Mouse (Mus musculus): Measurements from ENCODE around the gene Ecm1. TPM values are rescaled to one million over a fixed set of nuclear protein-coding genes. Genes with fewer than 3 reads are reported as not detected.

Gene Ecm1
- 35.8 and 39.1 TPM in 2 replicates for polyA plus RNA-seq (2015; fragmentation: Nextera tagmentation; extraction: Ambion mirVana)

- Histone ChIP-seq H3K9me3 (ENCODE audit: control insufficient read depth) (no peaks in the 10 kb centered on the region), H3K4me1 (replicated peaks; ENCODE audit: control insufficient read depth, insufficient read depth, low read length) (no peaks in the 10 kb centered on the region), H3K4me3 (ENCODE audit: low read depth, low read length) (no peak within 1 kb of the TSS), H3K9ac (ENCODE audit: low read depth, low read length) (no peak within 1 kb of the TSS), H3K27me3 (replicated peaks; ENCODE audit: control insufficient read depth, insufficient read depth, low read length) (no peaks in the 10 kb centered on the region), H3K36me3 (ENCODE audit: control insufficient read depth, insufficient read depth) (peaks cover 50% of the 10 kb centered on the region), H3K27ac (ENCODE audit: low read depth, low read length) (no peak within 1 kb of the TSS), H3K4me2 (replicated peaks; ENCODE audit: low read depth) (no peak within 1 kb of the TSS)
- no peak for TF ChIP-seq CTCF (IDR thresholded peaks at IDR 0.05; ENCODE audit: low read depth)
- 69% methylated on average over 7 of the region's 7 CpGs for WGBS
- ATAC-seq, result no peak
These were observed at the start of gene Ecm1 for GRCm38 (mm10) chr3:95739353-95740104. TSS of gene Ecm1 (minus strand) at chr3:95739569.

GRCm38 (mm10) chr3:95785501-95785900 is 46.1 kb upstream of the Ecm1 start:
- H3K9ac ChIP-seq (ENCODE audit: low read depth, low read length), result no peak overlapping the region
- no peak overlapping the region for H3K4me3 ChIP-seq (ENCODE audit: low read depth, low read length)
- H3K9me3 ChIP-seq (ENCODE audit: control insufficient read depth), result no peaks in the 10 kb centered on the region
- TF ChIP-seq CTCF (IDR thresholded peaks at IDR 0.05; ENCODE audit: low read depth), result no peak
- H3K27ac ChIP-seq (ENCODE audit: low read depth, low read length), result no peak overlapping the region
- peaks cover 63% of the 10 kb centered on the region for H3K36me3 ChIP-seq (ENCODE audit: control insufficient read depth, insufficient read depth)
- no peaks in the 10 kb centered on the region for H3K27me3 ChIP-seq (replicated peaks; ENCODE audit: control insufficient read depth, insufficient read depth, low read length)
- WGBS, result 84% methylated on average over 4 of the region's 4 CpGs
- no peaks in the 10 kb centered on the region for H3K4me1 ChIP-seq (replicated peaks; ENCODE audit: control insufficient read depth, insufficient read depth, low read length)
- no peak for ATAC-seq
- H3K4me2 ChIP-seq (replicated peaks; ENCODE audit: low read depth), result no peak overlapping the region

- Histone ChIP-seq H3K4me1 (replicated peaks; ENCODE audit: control insufficient read depth, insufficient read depth, low read length) (no peaks in the 10 kb centered on the region), H3K27me3 (replicated peaks; ENCODE audit: control insufficient read depth, insufficient read depth, low read length) (no peaks in the 10 kb centered on the region), H3K4me2 (replicated peaks; ENCODE audit: low read depth) (no peak overlapping the region), H3K4me3 (ENCODE audit: low read depth, low read length) (no peak overlapping the region), H3K36me3 (ENCODE audit: control insufficient read depth, insufficient read depth) (peaks cover 42% of the 10 kb centered on the region), H3K9ac (ENCODE audit: low read depth, low read length) (no peak overlapping the region), H3K9me3 (ENCODE audit: control insufficient read depth) (no peaks in the 10 kb centered on the region), H3K27ac (ENCODE audit: low read depth, low read length) (no peak overlapping the region)
- ATAC-seq, result no peak
- TF ChIP-seq CTCF (IDR thresholded peaks at IDR 0.05; ENCODE audit: low read depth), result peak; percentile 77
These were observed 32.6 kb upstream of the Ecm1 start for GRCm38 (mm10) chr3:95771985-95772384.

- no peak overlapping the region for H3K4me2 ChIP-seq (replicated peaks; ENCODE audit: low read depth)
- no peak for ATAC-seq
- H3K27ac ChIP-seq (ENCODE audit: low read depth, low read length), result no peak overlapping the region
- peaks cover 46% of the 10 kb centered on the region for H3K36me3 ChIP-seq (ENCODE audit: control insufficient read depth, insufficient read depth)
- TF ChIP-seq CTCF (IDR thresholded peaks at IDR 0.05; ENCODE audit: low read depth), result peak; percentile 32
- no peaks in the 10 kb centered on the region for H3K9me3 ChIP-seq (ENCODE audit: control insufficient read depth)
- H3K4me3 ChIP-seq (ENCODE audit: low read depth, low read length), result no peak overlapping the region
- no peaks in the 10 kb centered on the region for H3K27me3 ChIP-seq (replicated peaks; ENCODE audit: control insufficient read depth, insufficient read depth, low read length)
- no peak overlapping the region for H3K9ac ChIP-seq (ENCODE audit: low read depth, low read length)
- no peaks in the 10 kb centered on the region for H3K4me1 ChIP-seq (replicated peaks; ENCODE audit: control insufficient read depth, insufficient read depth, low read length)
- WGBS, result 88% methylated on average over 10 of the region's 10 CpGs
These were observed 26.2 kb upstream of the Ecm1 start for GRCm38 (mm10) chr3:95765534-95765933.

- H3K9ac ChIP-seq (ENCODE audit: low read depth, low read length), result no peak overlapping the region
- no peaks in the 10 kb centered on the region for H3K27me3 ChIP-seq (replicated peaks; ENCODE audit: control insufficient read depth, insufficient read depth, low read length)
- peaks cover 42% of the 10 kb centered on the region for H3K36me3 ChIP-seq (ENCODE audit: control insufficient read depth, insufficient read depth)
- TF ChIP-seq CTCF (IDR thresholded peaks at IDR 0.05; ENCODE audit: low read depth), result no peak
- no peak overlapping the region for H3K4me3 ChIP-seq (ENCODE audit: low read depth, low read length)
- WGBS, result 79% methylated on average over 10 of the region's 10 CpGs
- ATAC-seq, result no peak
- no peak overlapping the region for H3K27ac ChIP-seq (ENCODE audit: low read depth, low read length)
- H3K9me3 ChIP-seq (ENCODE audit: control insufficient read depth), result no peaks in the 10 kb centered on the region
- no peaks in the 10 kb centered on the region for H3K4me1 ChIP-seq (replicated peaks; ENCODE audit: control insufficient read depth, insufficient read depth, low read length)
- H3K4me2 ChIP-seq (replicated peaks; ENCODE audit: low read depth), result no peak overlapping the region
These were observed 24.4 kb upstream of the Ecm1 start for GRCm38 (mm10) chr3:95763811-95764210.

- Histone ChIP-seq H3K27me3 (replicated peaks; ENCODE audit: control insufficient read depth, insufficient read depth, low read length) (no peaks in the 10 kb centered on the region), H3K4me2 (replicated peaks; ENCODE audit: low read depth) (no peak overlapping the region), H3K4me3 (ENCODE audit: low read depth, low read length) (no peak overlapping the region), H3K4me1 (replicated peaks; ENCODE audit: control insufficient read depth, insufficient read depth, low read length) (no peaks in the 10 kb centered on the region), H3K9me3 (ENCODE audit: control insufficient read depth) (no peaks in the 10 kb centered on the region), H3K9ac (ENCODE audit: low read depth, low read length) (no peak overlapping the region), H3K27ac (ENCODE audit: low read depth, low read length) (no peak overlapping the region), H3K36me3 (ENCODE audit: control insufficient read depth, insufficient read depth) (peaks cover 40% of the 10 kb centered on the region)
- 42% methylated on average over 6 of the region's 6 CpGs for WGBS
- TF ChIP-seq CTCF (IDR thresholded peaks at IDR 0.05; ENCODE audit: low read depth), result peak; percentile 44
- ATAC-seq, result no peak
These were observed 23.6 kb upstream of the Ecm1 start for GRCm38 (mm10) chr3:95762961-95763360.
